Mouse (Mus musculus): ENCODE data around the gene Serf1. TPM values are rescaled to one million over a fixed set of nuclear protein-coding genes. Genes with fewer than 3 reads are reported as not detected.

The Serf1 gene
- polyA plus RNA-seq, 1 experiment from 2014 or later, result 15.5 TPM

DNA sequence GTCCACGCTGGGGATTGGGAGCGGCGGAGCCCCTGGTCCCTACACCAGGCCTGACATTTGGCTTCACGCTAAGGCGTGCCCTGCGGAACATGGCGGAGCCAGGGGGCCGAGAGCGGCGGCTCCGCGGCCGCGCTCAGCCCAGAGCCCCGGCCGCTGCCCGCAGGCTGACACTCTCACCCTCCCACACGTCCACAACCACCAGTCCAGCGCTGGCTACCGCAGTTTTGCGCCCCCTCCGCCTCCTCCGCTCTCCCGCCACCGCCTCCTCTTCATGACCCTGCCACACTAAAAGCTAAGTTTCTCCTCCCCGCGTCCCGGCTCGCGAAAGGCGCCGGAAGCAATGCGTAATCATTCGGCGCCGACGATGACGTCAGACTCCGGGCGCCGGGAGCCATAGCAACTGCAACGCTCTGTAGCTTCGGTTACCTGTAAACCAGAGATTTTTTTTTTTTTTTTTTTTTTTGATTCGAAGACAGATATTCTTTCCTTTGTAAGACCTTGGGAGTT is 4.0 kb upstream of the Serf1 start, which contains the start of gene Bdp1:
Gene Bdp1, minus strand, starts transcription at position 323 of the 507 bp plus-strand sequence.
- peak; percentile 95 for DNase-seq
- peak within 1 kb of the TSS; percentile 93 for H3K27ac ChIP-seq (ENCODE audit: low read depth)
- H3K27me3 ChIP-seq (ENCODE audit: insufficient read depth, low read length), result no peaks in the 10 kb centered on the region
- no peaks in the 10 kb centered on the region; the same call in 1 of the 2 replicates for H3K36me3 ChIP-seq (replicated peaks; ENCODE audit: insufficient read depth, low read length)
- TF ChIP-seq EP300 (IDR thresholded peaks at IDR 0.05; ENCODE audit: low read depth) (peak; percentile 59), CTCF (IDR thresholded peaks at IDR 0.05; ENCODE audit: low read depth) (no peak)
- peak; percentile 87 for ATAC-seq
- peaks cover 18% of the 10 kb centered on the region for H3K4me1 ChIP-seq (ENCODE audit: insufficient read depth)
- peak within 1 kb of the TSS; percentile 84 for H3K4me2 ChIP-seq (ENCODE audit: low read depth, low read length)
- H3K4me3 ChIP-seq (ENCODE audit: low read depth, low read length), result peak within 1 kb of the TSS; percentile 90
- under 1% methylated on average over 44 of the region's 44 CpGs for WGBS (ENCODE audit: insufficient replicate concordance)
- peak within 1 kb of the TSS; percentile 89 for H3K9ac ChIP-seq (replicated peaks)
- H3K9me3 ChIP-seq (ENCODE audit: low read length), result no peaks in the 10 kb centered on the region

DNA sequence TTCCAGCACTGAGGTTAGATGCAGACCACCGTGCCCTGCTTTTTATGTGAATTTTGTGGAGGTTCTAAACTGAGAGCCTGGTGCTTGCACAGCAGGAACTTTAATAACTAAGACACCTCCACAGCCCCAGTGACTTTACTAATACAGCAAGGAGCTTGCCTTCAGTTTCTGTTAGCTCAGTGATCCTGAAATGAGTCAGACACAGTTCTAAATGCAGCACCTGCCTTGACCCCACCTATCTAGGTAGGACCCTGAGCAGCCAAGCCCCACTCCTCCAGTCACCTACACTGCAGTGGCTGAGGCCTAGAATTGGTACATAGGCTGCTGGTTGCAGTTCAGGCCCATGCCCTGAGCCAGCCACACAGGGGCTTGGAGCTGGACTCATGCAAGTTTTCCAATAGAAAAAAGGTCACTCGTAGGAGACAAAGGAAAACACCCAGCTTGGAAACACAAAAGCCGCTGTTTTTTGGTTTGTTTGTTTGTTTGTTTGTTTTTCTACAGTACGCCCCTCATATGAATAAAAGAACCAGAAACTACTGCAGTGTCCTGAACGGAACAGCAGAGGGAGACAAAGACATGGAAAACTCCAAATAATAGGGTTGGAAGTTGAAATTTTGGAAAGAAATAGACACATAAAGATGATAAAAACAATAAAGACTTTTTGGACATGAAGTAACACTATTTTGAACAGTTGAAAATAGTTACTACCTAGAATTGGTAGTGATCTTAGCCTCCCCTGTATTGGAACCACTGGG is 4.6 kb downstream of the Serf1 start:
- no peaks in the 10 kb centered on the region for H3K9me3 ChIP-seq (ENCODE audit: low read length)
- WGBS (ENCODE audit: insufficient replicate concordance), result 33% methylated on average over 5 of the region's 5 CpGs
- DNase-seq, result no peak

DNA sequence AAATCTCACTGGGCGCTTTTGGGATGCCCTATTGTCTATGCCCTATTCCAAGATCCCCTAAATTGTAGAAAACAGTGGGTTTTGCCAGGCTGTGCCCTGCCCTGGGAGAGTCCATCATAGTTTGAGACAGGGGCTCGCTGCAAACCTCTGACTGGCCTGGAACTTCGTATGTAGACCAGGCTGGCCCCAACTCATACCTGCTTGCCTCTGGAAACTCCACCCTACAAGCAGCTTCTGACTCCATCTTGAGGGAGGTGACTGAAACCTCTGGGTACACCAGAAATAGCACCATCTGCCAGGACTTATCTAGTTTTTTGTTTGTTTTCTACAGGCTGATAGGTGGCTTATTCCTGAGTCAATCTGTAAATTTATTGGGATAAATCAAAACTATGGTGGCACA is 16.2 kb downstream of the Serf1 start:
- peaks cover 22% of the 10 kb centered on the region for H3K36me3 ChIP-seq (replicated peaks; ENCODE audit: insufficient read depth, low read length)
- no peak for ATAC-seq
- DNase-seq, result no peak
- 82% methylated on average over 3 of the region's 3 CpGs for WGBS (ENCODE audit: insufficient replicate concordance)
- no peak overlapping the region for H3K9ac ChIP-seq (replicated peaks)
- no peaks in the 10 kb centered on the region for H3K27me3 ChIP-seq (ENCODE audit: insufficient read depth, low read length)
- H3K4me2 ChIP-seq (ENCODE audit: low read depth, low read length), result peak overlapping the region; percentile 89
- TF ChIP-seq EP300 (IDR thresholded peaks at IDR 0.05; ENCODE audit: low read depth) (no peak), CTCF (IDR thresholded peaks at IDR 0.05; ENCODE audit: low read depth) (no peak)
- peaks cover 11% of the 10 kb centered on the region for H3K4me1 ChIP-seq (ENCODE audit: insufficient read depth)
- peak overlapping the region; percentile 91; the same call in 1 of the 2 replicates for H3K4me3 ChIP-seq (ENCODE audit: low read depth, low read length)
- H3K9me3 ChIP-seq (ENCODE audit: low read length), result no peaks in the 10 kb centered on the region
- H3K27ac ChIP-seq (ENCODE audit: low read depth), result no peak overlapping the region

More for the DNA sequence above, 4.6 kb downstream of the Serf1 start:
- Histone ChIP-seq H3K27ac (ENCODE audit: low read depth) (no peak overlapping the region), H3K4me2 (ENCODE audit: low read depth, low read length) (no peak overlapping the region), H3K36me3 (replicated peaks; ENCODE audit: insufficient read depth, low read length) (no peaks in the 10 kb centered on the region), H3K27me3 (ENCODE audit: insufficient read depth, low read length) (no peaks in the 10 kb centered on the region), H3K9ac (replicated peaks) (no peak overlapping the region), H3K4me3 (ENCODE audit: low read depth, low read length) (no peak overlapping the region), H3K4me1 (ENCODE audit: insufficient read depth) (peaks cover 6% of the 10 kb centered on the region; the same call in 1 of the 2 replicates)
- TF ChIP-seq EP300 (IDR thresholded peaks at IDR 0.05; ENCODE audit: low read depth), result no peak
- TF ChIP-seq CTCF (IDR thresholded peaks at IDR 0.05; ENCODE audit: low read depth), result peak; percentile 74
- ATAC-seq, result no peak

DNA sequence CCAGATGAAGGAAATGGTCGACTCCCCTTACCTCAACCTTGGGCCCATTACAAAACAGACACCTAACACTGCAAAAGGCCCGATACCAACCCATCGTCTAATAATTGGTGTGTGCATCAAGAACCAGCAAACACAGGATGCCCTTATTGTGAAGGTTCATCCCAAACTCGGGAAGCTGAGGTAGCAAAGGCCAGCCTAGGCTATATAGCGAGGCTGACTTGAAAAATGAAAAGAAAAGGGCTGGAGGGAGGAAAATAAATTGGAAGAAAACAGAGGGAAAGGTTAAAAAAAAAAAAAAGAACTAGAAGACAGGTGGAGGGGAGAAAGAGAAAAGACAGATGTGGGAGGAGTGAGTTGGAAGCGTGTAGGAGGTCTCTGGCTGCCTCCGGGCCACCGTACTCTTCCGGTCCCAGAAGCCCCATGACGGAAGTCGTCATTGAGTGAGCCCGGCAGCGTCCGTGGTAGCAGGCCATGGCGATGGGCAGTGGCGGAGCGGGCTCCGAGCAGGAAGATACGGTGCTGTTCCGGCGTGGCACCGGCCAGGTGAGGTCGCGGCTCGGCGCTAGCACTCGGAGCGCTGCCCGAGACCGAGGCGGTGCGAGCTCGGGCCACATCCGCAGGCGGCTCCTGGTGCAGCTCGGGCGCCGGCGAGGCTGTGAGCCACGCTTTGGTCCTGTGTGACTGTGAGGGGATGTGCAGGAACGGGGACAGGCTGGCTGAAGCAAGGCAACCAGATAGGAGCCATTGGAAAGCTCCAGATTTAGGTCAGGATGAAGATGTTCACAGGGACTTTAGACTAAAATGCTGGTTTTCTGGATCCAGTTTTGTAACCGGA is 16.8 kb downstream of the Serf1 start, which contains the start of gene Smn1:
Gene Smn1, plus strand, starts transcription at position 430 of the 835 bp plus-strand sequence.
- peak within 1 kb of the TSS; percentile 91 for H3K4me3 ChIP-seq (ENCODE audit: low read depth, low read length)
- 4% methylated on average over 42 of the region's 42 CpGs for WGBS (ENCODE audit: insufficient replicate concordance)
- peaks cover 26% of the 10 kb centered on the region for H3K36me3 ChIP-seq (replicated peaks; ENCODE audit: insufficient read depth, low read length)
- H3K4me1 ChIP-seq (ENCODE audit: insufficient read depth), result peaks cover 11% of the 10 kb centered on the region
- peak within 1 kb of the TSS; percentile 50; the same call in 1 of the 2 replicates for H3K27ac ChIP-seq (ENCODE audit: low read depth)
- no peaks in the 10 kb centered on the region for H3K27me3 ChIP-seq (ENCODE audit: insufficient read depth, low read length)
- H3K9me3 ChIP-seq (ENCODE audit: low read length), result no peaks in the 10 kb centered on the region
- TF ChIP-seq CTCF (IDR thresholded peaks at IDR 0.05; ENCODE audit: low read depth), result no peak
- TF ChIP-seq EP300 (IDR thresholded peaks at IDR 0.05; ENCODE audit: low read depth), result no peak
- peak within 1 kb of the TSS; percentile 89 for H3K4me2 ChIP-seq (ENCODE audit: low read depth, low read length)
- H3K9ac ChIP-seq (replicated peaks), result peak within 1 kb of the TSS; percentile 89
- ATAC-seq, result peak; percentile 98
- DNase-seq, result peak; percentile 90

DNA sequence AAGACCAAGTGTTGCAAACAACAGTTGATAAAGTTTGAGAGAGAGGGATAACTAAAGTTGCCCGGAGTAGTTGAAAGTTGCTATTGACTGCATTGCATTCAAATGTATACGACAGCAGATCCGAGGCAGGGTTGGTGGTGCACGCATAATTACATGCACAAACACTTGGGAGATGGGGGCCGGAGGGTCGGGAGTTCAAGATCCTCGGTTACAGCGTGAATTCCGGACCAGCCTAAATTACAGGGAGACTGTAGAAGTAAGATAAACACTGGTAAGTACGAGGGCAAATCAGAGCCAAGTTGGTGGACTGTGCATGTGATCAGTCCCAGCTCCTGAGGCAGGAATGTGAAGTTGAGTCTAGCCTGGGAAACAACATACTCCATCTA is 17.4 kb downstream of the Serf1 start:
- Histone ChIP-seq H3K9me3 (ENCODE audit: low read length) (no peaks in the 10 kb centered on the region), H3K4me3 (ENCODE audit: low read depth, low read length) (peak overlapping the region; percentile 91), H3K4me2 (ENCODE audit: low read depth, low read length) (peak overlapping the region; percentile 89), H3K27me3 (ENCODE audit: insufficient read depth, low read length) (no peaks in the 10 kb centered on the region), H3K27ac (ENCODE audit: low read depth) (0 out of 2 replicates have a peak overlapping the region, but pooled peaks have one; percentile 50), H3K9ac (replicated peaks) (peak overlapping the region; percentile 89), H3K4me1 (ENCODE audit: insufficient read depth) (peaks cover 11% of the 10 kb centered on the region), H3K36me3 (replicated peaks; ENCODE audit: insufficient read depth, low read length) (peaks cover 26% of the 10 kb centered on the region)
- DNase-seq (no peak), ATAC-seq (peak; percentile 16)
- WGBS (ENCODE audit: insufficient replicate concordance), result 1% methylated on average over 10 of the region's 10 CpGs
- TF ChIP-seq EP300 (IDR thresholded peaks at IDR 0.05; ENCODE audit: low read depth), result no peak
- TF ChIP-seq CTCF (IDR thresholded peaks at IDR 0.05; ENCODE audit: low read depth), result no peak
